Mouse (Mus musculus): Measurements from ENCODE around the gene Rasgef1b. TPM values are rescaled to one million over a fixed set of nuclear protein-coding genes. Genes with fewer than 3 reads are reported as not detected.

The Rasgef1b gene
- polyA plus RNA-seq, 1 experiment from 2014 or later: 31.1 TPM

DNA sequence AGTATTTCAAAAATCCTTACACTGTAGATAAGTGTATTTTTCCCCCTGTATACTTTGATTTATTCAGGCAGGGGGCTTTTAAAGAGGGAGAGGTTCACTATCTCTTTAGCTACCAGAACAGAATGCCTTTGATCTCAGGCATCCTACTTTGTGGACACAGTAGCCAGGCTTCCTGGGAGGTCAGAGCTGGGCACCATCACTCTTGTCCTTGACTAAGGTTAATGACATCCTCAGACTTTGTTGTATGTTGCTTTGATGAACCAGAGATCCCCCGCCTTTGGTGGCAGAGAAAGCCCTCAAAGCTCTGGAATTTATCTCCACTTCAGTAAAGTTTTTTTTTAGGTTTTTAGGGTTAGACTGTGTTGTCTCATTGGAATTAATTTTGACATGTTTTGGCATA lies 343.8 kb downstream of the Rasgef1b start:
- Histone ChIP-seq H3K9me3 (replicated peaks; ENCODE audit: control insufficient read depth, low read length) (no peaks in the 10 kb centered on the region), H3K4me3 (ENCODE audit: low read length) (no peak overlapping the region), H3K27me3 (ENCODE audit: control insufficient read depth, insufficient read depth, low read length) (no peaks in the 10 kb centered on the region), H3K4me2 (ENCODE audit: low read depth, low read length) (no peak overlapping the region), H3K27ac (ENCODE audit: low read length) (no peak overlapping the region), H3K4me1 (ENCODE audit: control insufficient read depth, insufficient read depth, low read length) (peaks cover 13% of the 10 kb centered on the region), H3K36me3 (ENCODE audit: control insufficient read depth, insufficient read depth) (no peaks in the 10 kb centered on the region), H3K9ac (ENCODE audit: low read length) (no peak overlapping the region)
- no peak for ATAC-seq (replicated peaks; ENCODE audit: extremely low read depth, insufficient read depth, low FRiP score)
- WGBS: 69% methylated on average over 1 of the region's 1 CpGs

DNA sequence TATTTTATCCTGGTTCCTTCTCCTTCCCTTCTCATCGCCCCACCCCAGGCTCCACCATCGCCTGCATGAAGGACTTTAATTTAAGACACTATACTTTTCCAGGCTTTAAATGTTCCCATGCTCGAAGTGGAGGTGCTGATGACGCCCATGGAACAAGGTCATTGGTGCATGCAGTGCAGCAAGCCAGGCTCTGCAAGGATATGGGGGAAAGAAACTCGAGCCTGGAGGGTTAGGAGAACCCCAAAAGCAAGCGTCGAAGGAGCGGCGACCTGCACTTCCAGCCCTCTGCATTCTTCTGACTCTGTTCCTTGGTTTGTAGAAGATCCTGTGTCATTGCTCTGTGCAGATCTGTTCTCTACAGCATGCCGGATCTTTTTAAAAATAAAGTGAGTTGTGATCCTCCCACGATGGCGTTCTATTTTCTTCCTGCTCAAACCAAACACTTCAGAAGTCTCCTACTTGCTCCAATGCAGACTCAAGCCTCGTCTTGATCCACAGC lies 345.0 kb downstream of the Rasgef1b start:
- no peak overlapping the region for H3K4me2 ChIP-seq (ENCODE audit: low read depth, low read length)
- 79% methylated on average over 13 of the region's 13 CpGs for WGBS
- peaks cover 20% of the 10 kb centered on the region for H3K4me1 ChIP-seq (ENCODE audit: control insufficient read depth, insufficient read depth, low read length)
- H3K9me3 ChIP-seq (replicated peaks; ENCODE audit: control insufficient read depth, low read length): no peaks in the 10 kb centered on the region
- H3K27ac ChIP-seq (ENCODE audit: low read length): no peak overlapping the region
- H3K4me3 ChIP-seq (ENCODE audit: low read length): no peak overlapping the region
- no peak for ATAC-seq (replicated peaks; ENCODE audit: extremely low read depth, insufficient read depth, low FRiP score)
- H3K27me3 ChIP-seq (ENCODE audit: control insufficient read depth, insufficient read depth, low read length): no peaks in the 10 kb centered on the region
- no peak overlapping the region for H3K9ac ChIP-seq (ENCODE audit: low read length)
- H3K36me3 ChIP-seq (ENCODE audit: control insufficient read depth, insufficient read depth): no peaks in the 10 kb centered on the region

DNA sequence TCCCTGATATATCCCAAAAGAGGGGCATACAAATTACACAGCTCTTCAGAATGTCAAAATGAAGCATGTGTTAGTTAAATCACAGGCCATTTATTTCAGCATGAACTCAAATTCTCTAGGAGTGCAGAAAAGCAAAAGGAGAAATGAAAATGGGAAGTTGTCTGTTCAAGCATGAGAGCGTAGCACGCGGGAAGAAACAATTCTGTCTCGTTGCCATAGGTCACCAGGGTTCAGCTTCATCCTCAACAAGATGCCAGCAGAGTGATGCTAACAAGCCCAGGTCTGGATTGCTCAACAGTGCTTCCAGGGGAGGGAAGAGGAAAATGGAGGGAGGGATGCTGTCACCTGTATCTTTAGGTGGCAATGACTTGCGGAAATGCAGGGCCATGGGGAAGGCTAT lies 346.1 kb downstream of the Rasgef1b start:
- Histone ChIP-seq H3K27ac (ENCODE audit: low read length) (no peak overlapping the region), H3K4me2 (ENCODE audit: low read depth, low read length) (no peak overlapping the region), H3K4me3 (ENCODE audit: low read length) (no peak overlapping the region), H3K9ac (ENCODE audit: low read length) (no peak overlapping the region), H3K36me3 (ENCODE audit: control insufficient read depth, insufficient read depth) (no peaks in the 10 kb centered on the region), H3K27me3 (ENCODE audit: control insufficient read depth, insufficient read depth, low read length) (no peaks in the 10 kb centered on the region), H3K9me3 (replicated peaks; ENCODE audit: control insufficient read depth, low read length) (no peaks in the 10 kb centered on the region), H3K4me1 (ENCODE audit: control insufficient read depth, insufficient read depth, low read length) (peaks cover 20% of the 10 kb centered on the region)
- no peak for ATAC-seq (replicated peaks; ENCODE audit: extremely low read depth, insufficient read depth, low FRiP score)
- WGBS: 71% methylated on average over 5 of the region's 5 CpGs

DNA sequence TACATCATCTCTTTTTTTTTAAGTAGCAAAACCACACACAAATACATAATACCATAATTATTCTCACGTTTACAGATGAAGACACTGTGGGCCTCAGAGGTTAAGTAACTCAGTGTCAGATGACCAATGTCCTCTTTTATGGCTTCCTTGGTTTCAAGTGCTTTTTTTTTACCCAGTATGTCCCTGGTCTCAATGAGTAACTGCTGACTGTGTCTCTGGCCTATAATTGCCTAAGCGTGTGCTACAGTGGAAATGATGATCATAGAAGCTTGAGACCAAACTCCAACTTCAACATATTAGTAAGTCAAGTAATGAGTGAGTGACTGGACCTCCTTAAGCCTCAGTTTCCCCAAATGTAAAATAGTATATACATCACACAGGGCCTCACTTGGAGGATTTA lies 347.2 kb downstream of the Rasgef1b start:
- Histone ChIP-seq H3K4me3 (ENCODE audit: low read length) (no peak overlapping the region), H3K36me3 (ENCODE audit: control insufficient read depth, insufficient read depth) (no peaks in the 10 kb centered on the region), H3K9me3 (replicated peaks; ENCODE audit: control insufficient read depth, low read length) (no peaks in the 10 kb centered on the region), H3K27ac (ENCODE audit: low read length) (no peak overlapping the region), H3K4me1 (ENCODE audit: control insufficient read depth, insufficient read depth, low read length) (peaks cover 15% of the 10 kb centered on the region), H3K9ac (ENCODE audit: low read length) (no peak overlapping the region), H3K27me3 (ENCODE audit: control insufficient read depth, insufficient read depth, low read length) (no peaks in the 10 kb centered on the region), H3K4me2 (ENCODE audit: low read depth, low read length) (no peak overlapping the region)
- 90% methylated on average over 2 of the region's 2 CpGs for WGBS
- ATAC-seq (replicated peaks; ENCODE audit: extremely low read depth, insufficient read depth, low FRiP score): no peak

DNA sequence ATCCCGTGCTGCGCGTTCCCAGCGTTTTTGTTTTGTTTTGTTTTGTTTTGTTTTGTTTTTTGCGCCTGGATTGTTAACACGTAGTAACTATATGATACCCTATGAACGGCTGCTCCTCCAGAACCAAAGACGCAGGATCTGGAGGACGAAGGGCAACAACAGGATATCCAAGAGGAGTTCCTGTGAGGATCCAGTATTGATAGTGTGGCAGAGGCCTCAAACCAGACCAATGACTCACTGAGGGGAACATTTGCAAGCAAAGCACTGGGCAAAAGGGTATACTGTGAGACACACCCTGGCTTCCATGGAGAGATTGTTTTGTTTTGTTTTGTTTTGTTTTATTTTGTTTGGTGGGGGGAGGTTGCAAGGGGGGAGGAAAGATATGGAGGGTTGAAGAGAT lies 348.0 kb downstream of the Rasgef1b start:
- Histone ChIP-seq H3K36me3 (ENCODE audit: control insufficient read depth, insufficient read depth) (no peaks in the 10 kb centered on the region), H3K9ac (ENCODE audit: low read length) (no peak overlapping the region), H3K27me3 (ENCODE audit: control insufficient read depth, insufficient read depth, low read length) (no peaks in the 10 kb centered on the region), H3K4me2 (ENCODE audit: low read depth, low read length) (no peak overlapping the region), H3K4me3 (ENCODE audit: low read length) (no peak overlapping the region), H3K9me3 (replicated peaks; ENCODE audit: control insufficient read depth, low read length) (no peaks in the 10 kb centered on the region), H3K4me1 (ENCODE audit: control insufficient read depth, insufficient read depth, low read length) (peaks cover 15% of the 10 kb centered on the region), H3K27ac (ENCODE audit: low read length) (no peak overlapping the region)
- ATAC-seq (replicated peaks; ENCODE audit: extremely low read depth, insufficient read depth, low FRiP score): no peak
- 81% methylated on average over 9 of the region's 9 CpGs for whole genome bisulfite sequencing

DNA sequence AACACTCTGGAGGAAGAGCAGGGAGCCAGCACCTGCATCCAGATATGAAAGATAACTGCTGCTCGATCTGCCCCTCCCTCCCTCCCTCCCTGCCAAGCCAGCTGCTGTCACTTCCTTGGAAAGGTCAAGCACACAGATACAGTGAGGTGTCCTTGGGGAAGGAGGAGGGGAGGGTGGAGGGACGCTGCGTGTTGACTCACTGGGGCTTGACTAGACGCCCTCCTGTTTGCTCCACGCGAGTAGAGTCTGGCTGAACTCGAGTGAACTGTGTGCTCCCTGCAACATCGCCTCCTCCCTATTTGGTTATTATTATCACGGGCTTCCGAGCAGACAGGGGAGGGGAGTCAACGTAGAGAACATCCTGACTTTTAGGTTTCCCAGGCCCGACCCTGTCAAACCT lies 348.7 kb downstream of the Rasgef1b start:
- Histone ChIP-seq H3K9ac (ENCODE audit: low read length) (no peak overlapping the region), H3K4me1 (ENCODE audit: control insufficient read depth, insufficient read depth, low read length) (peaks cover 15% of the 10 kb centered on the region), H3K27me3 (ENCODE audit: control insufficient read depth, insufficient read depth, low read length) (no peaks in the 10 kb centered on the region), H3K27ac (ENCODE audit: low read length) (no peak overlapping the region; the same call in 1 of the 2 replicates), H3K4me2 (ENCODE audit: low read depth, low read length) (peak overlapping the region; percentile 53), H3K4me3 (ENCODE audit: low read length) (no peak overlapping the region; the same call in 1 of the 2 replicates), H3K36me3 (ENCODE audit: control insufficient read depth, insufficient read depth) (no peaks in the 10 kb centered on the region), H3K9me3 (replicated peaks; ENCODE audit: control insufficient read depth, low read length) (no peaks in the 10 kb centered on the region)
- ATAC-seq (replicated peaks; ENCODE audit: extremely low read depth, insufficient read depth, low FRiP score): peak; percentile 65
- WGBS: 14% methylated on average over 12 of the region's 12 CpGs

DNA sequence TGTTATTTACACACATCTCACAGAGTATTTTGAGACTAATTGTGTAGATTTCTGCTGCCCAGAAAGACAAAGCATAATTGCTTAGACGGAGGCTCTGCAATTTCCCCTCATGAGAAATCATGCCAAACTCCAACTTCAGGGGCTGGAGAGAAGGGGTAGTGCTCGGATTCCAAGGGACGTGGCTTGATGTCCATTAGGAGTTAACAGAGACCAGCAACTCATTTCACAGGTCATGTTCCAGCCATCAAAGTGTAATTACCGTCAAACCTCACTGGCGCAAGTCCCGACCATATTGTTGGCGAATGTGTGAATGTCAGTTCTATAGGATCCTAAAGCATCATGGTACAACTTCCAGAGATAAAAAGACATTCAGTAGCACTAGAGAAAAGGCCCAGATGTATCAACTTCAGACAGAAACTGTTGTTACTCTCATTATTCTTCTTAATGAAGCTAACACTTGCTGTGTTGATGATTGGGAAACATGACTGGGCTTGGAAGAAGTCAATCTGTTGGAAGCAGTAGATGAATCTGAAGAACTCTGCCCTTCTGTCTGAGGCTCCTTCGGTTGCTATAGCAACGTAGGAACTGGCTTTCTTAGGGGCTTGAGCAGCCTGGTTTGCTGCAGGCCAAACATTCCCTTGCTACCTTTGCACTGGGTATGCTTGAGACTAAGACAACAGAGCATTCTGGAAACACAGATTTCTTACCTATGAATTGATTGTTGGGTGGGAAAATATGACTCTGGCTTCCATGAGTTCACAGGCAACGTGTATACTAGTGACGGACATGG lies 350.2 kb downstream of the Rasgef1b start:
- Histone ChIP-seq H3K4me1 (ENCODE audit: control insufficient read depth, insufficient read depth, low read length) (peaks cover 15% of the 10 kb centered on the region), H3K27ac (ENCODE audit: low read length) (no peak overlapping the region), H3K9me3 (replicated peaks; ENCODE audit: control insufficient read depth, low read length) (no peaks in the 10 kb centered on the region), H3K4me2 (ENCODE audit: low read depth, low read length) (no peak overlapping the region), H3K4me3 (ENCODE audit: low read length) (no peak overlapping the region), H3K27me3 (ENCODE audit: control insufficient read depth, insufficient read depth, low read length) (no peaks in the 10 kb centered on the region), H3K36me3 (ENCODE audit: control insufficient read depth, insufficient read depth) (no peaks in the 10 kb centered on the region), H3K9ac (ENCODE audit: low read length) (no peak overlapping the region)
- no peak for ATAC-seq (replicated peaks; ENCODE audit: extremely low read depth, insufficient read depth, low FRiP score)
- 83% methylated on average over 11 of the region's 11 CpGs for WGBS

DNA sequence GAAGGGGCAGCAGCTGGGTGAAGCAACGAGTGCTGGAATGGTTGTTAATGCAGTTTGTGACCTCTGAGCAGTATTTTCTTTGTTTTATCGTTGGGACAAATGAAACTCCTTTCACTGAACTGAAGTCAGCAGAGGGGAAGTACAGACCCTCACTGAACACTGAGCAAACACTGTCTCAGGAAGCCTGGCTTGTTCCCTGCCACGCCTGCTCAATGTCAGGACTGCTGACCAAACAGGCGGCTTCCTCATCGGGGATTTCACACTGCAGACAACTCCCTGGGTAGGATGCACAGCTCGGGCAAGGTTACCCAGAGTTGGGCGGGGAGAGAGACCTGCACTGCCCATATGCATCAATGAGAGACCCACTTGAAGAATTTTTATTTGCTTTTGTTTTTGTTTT lies 353.1 kb downstream of the Rasgef1b start:
- Histone ChIP-seq H3K36me3 (ENCODE audit: control insufficient read depth, insufficient read depth) (no peaks in the 10 kb centered on the region), H3K9me3 (replicated peaks; ENCODE audit: control insufficient read depth, low read length) (no peaks in the 10 kb centered on the region), H3K4me2 (ENCODE audit: low read depth, low read length) (no peak overlapping the region), H3K27ac (ENCODE audit: low read length) (peak overlapping the region; percentile 43; the same call in 1 of the 2 replicates), H3K4me3 (ENCODE audit: low read length) (no peak overlapping the region), H3K4me1 (ENCODE audit: control insufficient read depth, insufficient read depth, low read length) (peaks cover 13% of the 10 kb centered on the region), H3K9ac (ENCODE audit: low read length) (no peak overlapping the region), H3K27me3 (ENCODE audit: control insufficient read depth, insufficient read depth, low read length) (no peaks in the 10 kb centered on the region)
- peak; percentile 67 for ATAC-seq (replicated peaks; ENCODE audit: extremely low read depth, insufficient read depth, low FRiP score)
- 45% methylated on average over 7 of the region's 7 CpGs for WGBS

DNA sequence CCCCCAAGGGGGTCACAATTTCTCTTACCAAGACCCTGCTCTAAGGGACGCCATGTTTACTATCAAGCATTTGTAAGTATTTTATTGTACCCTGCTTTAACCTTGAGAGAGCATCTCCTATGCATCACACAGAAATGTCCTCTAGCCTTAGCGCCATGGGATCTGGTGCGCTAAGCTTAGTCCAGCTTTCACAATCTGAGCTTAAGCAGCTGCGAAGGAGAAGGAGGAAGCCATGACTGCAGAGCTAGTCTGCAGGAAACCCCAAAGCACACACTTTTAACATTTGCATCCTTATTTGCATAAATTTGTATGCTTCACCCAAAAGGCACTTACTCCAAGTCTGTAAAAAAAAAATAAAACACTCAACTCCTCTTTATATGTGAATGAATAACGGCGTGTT lies 354.4 kb downstream of the Rasgef1b start:
- WGBS: 86% methylated on average over 6 of the region's 6 CpGs
- H3K9ac ChIP-seq (ENCODE audit: low read length): no peak overlapping the region
- peaks cover 2% of the 10 kb centered on the region for H3K4me1 ChIP-seq (ENCODE audit: control insufficient read depth, insufficient read depth, low read length)
- no peaks in the 10 kb centered on the region for H3K9me3 ChIP-seq (replicated peaks; ENCODE audit: control insufficient read depth, low read length)
- no peaks in the 10 kb centered on the region for H3K27me3 ChIP-seq (ENCODE audit: control insufficient read depth, insufficient read depth, low read length)
- no peak overlapping the region for H3K27ac ChIP-seq (ENCODE audit: low read length)
- ATAC-seq (replicated peaks; ENCODE audit: extremely low read depth, insufficient read depth, low FRiP score): no peak
- H3K4me2 ChIP-seq (ENCODE audit: low read depth, low read length): no peak overlapping the region
- no peaks in the 10 kb centered on the region for H3K36me3 ChIP-seq (ENCODE audit: control insufficient read depth, insufficient read depth)
- no peak overlapping the region for H3K4me3 ChIP-seq (ENCODE audit: low read length)

All from heart, embryonic 16.5 days (tissue).